Mouse (Mus musculus) heart, adult 18-20 months (tissue): Measurements from ENCODE around the gene Dcpp3. TPM values are rescaled to one million over a fixed set of nuclear protein-coding genes. Genes with fewer than 3 reads are reported as not detected.

Source experiments
- total RNA-seq, 2 experiments: library from RNA; stranded (reverse); gene quantifications; 2 replicates each; pipeline ENCODE4 v1.2.3; 2021

Dcpp3 gene
- total RNA-seq, 2 experiments from 2014 or later: not detected

Other genes with a start within 250 kb of the Dcpp3 start
- 100 to 1,000 TPM; 191 to 199 TPM for gene Hcfc1r1, start 243.9 kb upstream of the Dcpp3 start, total RNA-seq
- gene Thoc6, start 243.6 kb upstream of the Dcpp3 start, total RNA-seq: 10 to 100 TPM; 11.0 to 11.2 TPM
- 10 to 100 TPM; 63.7 to 89.9 TPM for gene Tnfrsf12a, start 240.0 kb upstream of the Dcpp3 start, total RNA-seq
- gene Cldn6, start 238.2 kb upstream of the Dcpp3 start, total RNA-seq: not detected
- not detected for gene Cldn9, start 233.4 kb upstream of the Dcpp3 start, total RNA-seq
- not detected for gene 1520401A03Rik, start 194.7 kb upstream of the Dcpp3 start, total RNA-seq
- gene Pkmyt1, start 191.1 kb upstream of the Dcpp3 start, total RNA-seq: 1 to 10 TPM; 1.1 to 1.4 TPM
- gene Paqr4, start 176.6 kb upstream of the Dcpp3 start, total RNA-seq: 10 to 100 TPM; 22.9 to 29.2 TPM
- under 1 TPM; 0.15 to 0.18 TPM for gene Kremen2, start 171.6 kb upstream of the Dcpp3 start, total RNA-seq
- 10 to 100 TPM; 38.1 to 40.7 TPM for gene Flywch1, start 145.9 kb upstream of the Dcpp3 start, total RNA-seq
- gene Flywch2, start 131.4 kb upstream of the Dcpp3 start, total RNA-seq: under 1 TPM in 1 of 2 experiments, not detected in 1; 0.55 TPM
- gene Srrm2, start 126.9 kb upstream of the Dcpp3 start, total RNA-seq: 100 to 1,000 TPM; 125 to 153 TPM
- 100 to 1,000 TPM; 357 to 360 TPM for gene Elob, start 88.3 kb upstream of the Dcpp3 start, total RNA-seq
- not detected for gene Prss33, start 81.4 kb upstream of the Dcpp3 start, total RNA-seq
- not detected for gene Prss32, start 73.6 kb upstream of the Dcpp3 start, total RNA-seq
- not detected for gene Prss41, start 73.3 kb upstream of the Dcpp3 start, total RNA-seq
- gene Prss21, start 49.4 kb upstream of the Dcpp3 start, total RNA-seq: not detected
- not detected for gene Dcpp1, start 36.6 kb upstream of the Dcpp3 start, total RNA-seq
- gene Dcpp2, start 36.6 kb upstream of the Dcpp3 start, total RNA-seq: not detected
- not detected for gene Sbp, start 24.2 kb downstream of the Dcpp3 start, total RNA-seq
- gene Sbpl, start 37.8 kb downstream of the Dcpp3 start, total RNA-seq: not detected
- not detected for gene Prss30, start 63.1 kb downstream of the Dcpp3 start, total RNA-seq
- not detected for gene Prss22, start 80.6 kb downstream of the Dcpp3 start, total RNA-seq
- not detected for gene Prss27, start 120.7 kb downstream of the Dcpp3 start, total RNA-seq
- gene Kctd5, start 156.0 kb downstream of the Dcpp3 start, total RNA-seq: 1 to 10 TPM; 7.5 to 7.8 TPM
- gene Pdpk1, start 233.5 kb downstream of the Dcpp3 start, total RNA-seq: 10 to 100 TPM; 39.7 to 41.1 TPM
- 10 to 100 TPM in 1 of 2 experiments, 1 to 10 TPM in 1; 8.3 to 13.5 TPM for gene Amdhd2, start 246.3 kb downstream of the Dcpp3 start, total RNA-seq